Mouse (Mus musculus) frontal cortex, postnatal 10 days (tissue): ENCODE data around the gene Grb14.
A peak's percentile ranks its signal among the peaks of the same experiment; 100 is the strongest.

ENCODE experiments used
- DNase-seq, 2 experiments: peaks; one replicate each; pipeline ENCODE4 v3.0.0; 2022; ENCODE audit warnings: low spot score in 2 of 2, mixed read lengths in 1 of 2

Grb14 gene

GRCm38 (mm10) chr2:65024887-65025286 lies at the start of gene Grb14:
Grb14 (minus strand) TSS chr2:65024987.
- no peak for DNase-seq

GRCm38 (mm10) chr2:65072205-65072604 lies 47.4 kb upstream of the Grb14 start:
- no peak for DNase-seq

GRCm38 (mm10) chr2:65053764-65054163 lies 29.0 kb upstream of the Grb14 start:
- no peak for DNase-seq

GRCm38 (mm10) chr2:65052191-65053012 lies 27.6 kb upstream of the Grb14 start:
- DNase-seq: no peak

DNA sequence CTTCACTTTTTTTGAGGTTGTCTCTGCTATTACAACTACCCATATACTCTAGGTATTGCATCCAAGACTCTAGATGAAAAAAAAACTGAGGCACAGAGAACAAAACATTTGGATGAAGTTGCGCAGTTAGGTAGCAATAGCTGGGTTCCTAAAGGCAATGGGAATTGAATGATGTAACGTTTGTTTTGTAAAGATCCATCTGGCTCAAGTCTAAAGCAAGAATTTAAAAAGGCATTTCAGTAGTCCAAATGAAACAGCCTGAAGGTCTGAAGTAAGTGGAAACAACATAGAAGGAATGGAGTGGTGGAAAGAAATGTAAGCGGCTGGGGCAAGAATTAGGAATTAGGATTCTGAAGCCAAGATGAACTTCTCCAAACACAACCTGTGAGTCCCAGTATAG lies 26.0 kb upstream of the Grb14 start:
- DNase-seq: no peak

DNA sequence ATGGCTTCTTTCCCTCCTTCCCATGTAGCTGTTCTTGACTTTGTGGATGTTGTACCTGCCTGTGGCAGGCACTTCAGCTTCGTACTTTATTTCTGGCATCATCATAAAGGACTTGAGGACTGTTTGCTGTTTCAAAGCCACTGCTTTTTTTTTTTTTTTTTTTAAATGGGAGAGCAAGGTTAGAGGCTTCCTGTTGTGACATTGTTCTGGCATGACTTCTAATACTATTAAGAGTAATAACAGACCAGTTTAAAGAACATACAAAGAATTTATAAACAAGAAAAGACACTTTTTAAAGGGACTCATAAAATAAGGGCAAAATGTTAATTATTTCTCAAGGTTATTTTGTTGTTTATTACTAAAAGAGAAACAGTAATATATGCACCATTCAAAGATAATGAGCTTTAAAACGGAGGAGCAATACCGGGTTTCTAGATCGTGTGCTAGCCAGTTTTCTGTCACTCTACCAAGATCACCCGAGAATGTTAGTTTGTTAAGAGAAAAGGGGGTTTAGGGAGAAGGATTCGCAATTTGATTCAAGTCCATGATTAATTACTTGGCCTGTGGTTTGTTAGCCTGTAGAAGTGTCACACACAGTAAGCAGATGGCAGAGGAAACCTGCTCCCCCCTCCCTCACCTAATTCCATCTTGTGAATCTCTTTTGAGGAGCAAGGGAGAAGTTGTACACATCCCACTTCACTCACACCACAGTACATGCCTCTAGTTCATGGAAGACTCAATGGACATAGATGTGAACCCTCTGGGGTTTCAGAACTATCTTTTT lies 23.6 kb upstream of the Grb14 start:
- no peak for DNase-seq

GRCm38 (mm10) chr2:65038164-65038563 lies 13.4 kb upstream of the Grb14 start:
- DNase-seq: no peak

DNA sequence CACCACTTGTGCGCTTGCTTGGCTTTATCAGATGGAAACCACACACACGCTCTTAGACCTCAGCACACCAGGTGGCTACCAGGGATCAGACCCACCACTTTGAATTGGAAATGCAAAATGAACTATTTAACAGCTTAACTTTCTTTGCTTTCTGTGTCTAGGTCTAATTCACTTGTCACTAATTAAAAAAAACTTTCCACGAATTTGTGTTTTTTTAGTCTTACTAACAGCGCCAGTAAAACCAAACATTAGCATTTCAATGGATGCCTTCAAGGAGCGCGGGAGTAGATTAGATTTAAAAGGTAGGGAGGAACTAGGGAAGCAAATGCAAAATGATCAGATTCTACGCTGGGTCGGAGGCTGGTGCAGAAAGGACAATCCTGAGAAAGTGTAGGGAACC lies 12.8 kb upstream of the Grb14 start:
- no peak for DNase-seq

DNA sequence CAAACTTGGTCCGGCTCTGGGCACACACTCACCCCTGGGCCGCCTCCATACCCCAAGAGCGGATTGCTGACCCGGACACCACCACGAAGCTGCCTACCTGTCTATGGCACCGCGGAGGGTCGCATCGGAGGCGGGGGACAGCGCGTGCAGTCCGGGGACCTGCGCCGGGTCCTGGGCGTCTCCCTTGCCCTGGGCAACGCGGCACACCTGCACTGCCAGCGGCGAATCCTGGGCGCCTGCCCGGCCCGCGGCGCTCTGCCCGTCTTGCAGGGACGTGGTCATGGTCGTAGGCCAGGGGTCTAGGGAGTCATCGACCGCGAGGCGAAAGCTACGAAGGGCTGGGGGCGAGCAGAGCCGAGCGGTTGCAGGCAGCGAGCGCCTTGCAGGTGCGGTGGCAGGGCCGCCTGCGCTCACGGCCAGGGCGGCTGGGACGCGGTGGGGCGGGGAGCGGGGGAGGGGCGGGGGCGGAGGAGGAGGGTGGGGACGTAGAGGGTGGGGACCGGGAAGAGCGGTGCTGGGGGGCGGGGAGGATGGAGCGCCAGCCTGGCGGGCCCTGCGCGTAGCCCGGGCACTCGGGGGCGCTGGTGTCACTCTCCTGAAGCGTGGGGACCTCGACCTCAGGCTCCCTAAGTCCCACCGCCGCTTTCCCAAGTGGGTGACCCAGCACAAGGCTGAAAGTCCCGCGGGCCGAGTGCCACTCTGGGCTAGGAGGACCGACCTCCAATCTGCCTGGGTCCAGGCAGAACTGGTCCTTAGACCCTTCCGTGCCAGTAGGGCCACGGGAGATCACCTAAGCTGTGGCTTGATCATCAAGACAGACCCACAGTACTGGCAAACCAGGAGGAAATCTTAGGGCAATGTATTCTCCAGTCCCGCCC lies 2.2 kb downstream of the Grb14 start:
- peak; percentile 32 to 64 for DNase-seq

- DNase-seq: no peak
Measured at GRCm38 (mm10) chr2:65021691-65022362, 3.0 kb downstream of the Grb14 start.

DNA sequence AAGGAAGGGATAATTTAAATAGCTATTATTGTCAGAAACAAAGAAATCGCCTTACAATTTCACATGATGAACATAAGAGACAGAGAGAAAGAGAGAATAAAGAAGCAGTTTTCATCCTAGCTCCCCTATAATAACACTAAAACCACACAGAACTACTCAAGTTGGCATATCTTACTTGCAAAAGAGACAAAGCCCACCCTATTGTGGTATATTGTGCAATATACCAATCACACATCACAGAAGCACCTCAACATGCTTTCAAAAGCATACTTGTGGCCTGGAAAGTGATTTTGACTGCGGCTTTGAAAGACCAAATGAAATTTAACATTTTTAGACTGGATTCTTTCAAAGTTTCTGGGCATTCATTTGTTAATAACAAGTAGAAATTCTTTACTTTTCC lies 7.4 kb downstream of the Grb14 start:
- no peak for DNase-seq

DNA sequence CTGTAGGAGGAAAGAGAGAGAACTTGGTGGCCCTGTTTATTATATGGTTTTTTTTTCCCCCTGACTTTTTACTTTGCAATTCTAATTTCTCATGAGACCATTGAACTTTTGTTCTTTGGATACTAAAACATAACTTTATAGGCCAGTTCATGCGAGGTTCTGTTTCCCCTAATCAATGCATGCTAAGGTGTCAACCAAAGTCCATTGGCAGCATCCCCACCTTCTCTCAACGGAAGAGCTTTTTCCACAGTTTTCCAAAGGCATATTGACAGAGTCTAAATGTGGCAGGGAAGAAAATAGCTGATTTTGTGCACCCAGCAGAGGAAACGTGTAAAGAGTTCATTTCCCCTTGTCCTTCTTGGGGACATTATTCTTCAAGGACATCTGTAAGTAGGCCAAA lies 10.2 kb downstream of the Grb14 start:
- no peak for DNase-seq

DNA sequence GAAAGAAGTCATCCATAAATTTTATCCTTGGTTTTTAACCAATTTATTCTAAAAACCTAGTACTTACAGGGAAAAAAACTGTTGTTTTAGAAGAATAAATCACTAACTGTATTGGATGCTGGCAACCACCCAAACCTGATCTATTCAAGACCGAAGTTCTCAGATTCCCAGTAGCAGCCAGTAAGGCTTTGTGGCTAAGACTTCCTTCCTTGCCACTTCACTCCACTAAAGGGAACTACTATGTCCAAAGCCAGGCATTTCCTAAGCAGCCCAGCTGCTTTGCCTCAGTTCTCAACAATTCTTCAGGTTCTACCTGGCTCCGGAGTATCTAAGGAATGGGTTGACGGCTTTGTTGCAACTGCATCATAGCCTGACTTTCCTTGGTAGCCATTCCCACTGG lies 14.7 kb downstream of the Grb14 start:
- DNase-seq: no peak

DNA sequence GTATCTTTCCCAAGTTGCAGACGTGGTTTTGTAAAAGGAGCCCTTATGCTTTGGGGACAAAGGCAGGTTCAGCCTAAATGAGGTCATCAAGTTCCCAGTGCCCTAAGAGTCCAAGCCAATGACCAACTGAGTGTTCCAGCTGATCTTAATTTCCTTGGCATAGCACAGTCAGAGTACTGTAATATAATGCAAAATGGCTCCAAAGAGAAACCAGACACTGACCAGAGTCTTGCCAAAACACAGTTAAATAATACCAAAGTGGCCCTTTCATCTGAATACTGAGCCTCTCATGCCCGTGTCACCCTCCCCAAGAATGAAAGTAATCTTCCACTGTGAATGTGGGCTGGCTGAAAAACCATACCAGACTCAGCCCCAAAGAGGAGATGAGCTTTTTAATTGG lies 17.4 kb downstream of the Grb14 start:
- no peak for DNase-seq

GRCm38 (mm10) chr2:65005044-65005443 lies 19.7 kb downstream of the Grb14 start:
- no peak for DNase-seq

DNA sequence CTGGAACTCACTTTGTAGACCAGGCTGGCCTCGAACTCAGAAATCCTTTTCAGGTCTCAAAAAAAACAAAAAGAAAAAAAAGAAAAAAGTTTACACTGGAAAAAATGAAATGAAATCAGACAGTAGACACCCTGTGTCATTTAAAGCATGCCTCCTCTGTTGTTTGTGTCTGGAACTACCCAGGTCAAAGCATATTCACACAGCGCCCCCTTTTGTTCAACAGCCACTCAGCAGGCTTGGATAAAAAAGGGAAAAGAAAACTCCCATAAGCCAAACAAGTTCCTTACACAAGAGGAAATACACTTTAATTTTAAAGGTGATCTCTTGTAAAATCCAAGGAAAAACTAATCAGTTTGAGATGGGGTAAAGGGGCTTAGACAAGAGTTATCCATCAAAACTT lies 21.4 kb downstream of the Grb14 start:
- no peak for DNase-seq

GRCm38 (mm10) chr2:65002631-65003030 lies 22.2 kb downstream of the Grb14 start:
- DNase-seq: no peak

- DNase-seq: no peak
Measured at GRCm38 (mm10) chr2:64995048-64995447, 29.7 kb downstream of the Grb14 start.

DNA sequence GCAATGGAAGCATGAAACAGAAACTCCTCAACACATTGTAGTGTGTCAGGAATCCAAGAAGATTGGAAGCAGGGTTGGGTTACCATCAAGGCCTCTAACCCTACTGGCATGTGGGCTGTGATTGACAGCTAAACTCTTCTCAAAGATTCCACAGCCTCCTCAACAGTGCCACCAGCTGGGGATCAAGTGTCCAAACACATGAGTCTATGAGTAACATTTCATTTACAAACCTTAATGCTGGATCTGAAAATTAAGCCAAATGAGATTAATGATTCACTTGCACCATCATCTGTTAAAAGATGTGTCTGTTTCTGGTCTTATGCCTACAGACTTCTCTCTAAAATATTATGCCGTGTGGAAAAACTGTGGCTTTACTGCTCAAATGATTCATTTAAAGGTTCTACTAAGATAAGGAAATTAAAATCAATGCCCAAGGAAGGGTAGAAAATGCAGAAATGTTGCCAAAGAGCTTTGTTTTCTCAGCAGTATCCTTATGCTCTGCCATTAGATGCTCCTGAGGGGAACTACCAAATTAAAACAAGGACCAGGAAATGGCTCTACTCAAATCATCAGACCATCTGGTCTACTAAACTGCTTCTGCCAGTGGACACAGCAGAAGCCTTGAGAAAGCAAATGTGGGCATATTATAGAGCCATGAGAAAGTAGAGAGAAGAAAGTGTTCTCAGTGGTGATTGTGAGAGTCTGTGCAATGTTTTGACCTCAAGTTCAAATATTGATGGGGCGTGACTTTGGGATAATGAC lies 35.2 kb downstream of the Grb14 start:
- no peak for DNase-seq

- no peak for DNase-seq
Measured at GRCm38 (mm10) chr2:64987782-64988181, 37.0 kb downstream of the Grb14 start.

GRCm38 (mm10) chr2:64975546-64975945 lies 49.2 kb downstream of the Grb14 start:
- no peak for DNase-seq
